Mouse (Mus musculus) naive thymus-derived CD4-positive, alpha-beta T cell, adult 2 months (primary cell): ENCODE data around the gene Gbp3.

Experiments used
- DNase-seq: peaks from one replicate; pipeline ENCODE4 v3.0.0-alpha.2; 2011; ENCODE audit warnings: low read depth

Gbp3 gene

DNA sequence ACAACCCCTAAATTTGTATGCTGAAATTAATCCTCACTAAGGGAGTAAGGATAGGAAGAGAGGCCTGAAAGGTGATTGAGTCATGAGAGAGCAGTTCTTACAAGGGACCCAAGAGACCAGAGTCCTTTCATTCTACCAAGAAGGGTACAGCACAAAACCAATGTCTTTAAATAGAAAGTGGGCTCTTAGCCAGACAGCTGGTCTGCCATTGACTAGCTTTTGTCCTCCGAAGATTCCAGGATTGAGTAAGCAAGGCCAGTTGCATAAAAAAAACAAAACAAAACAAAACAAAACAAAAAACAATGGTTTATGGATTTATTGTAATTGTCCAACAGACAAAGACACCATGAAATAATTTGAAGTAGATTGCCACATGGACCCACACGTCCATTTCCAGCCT, 29.1 kb downstream of the Gbp3 start:
- no peak for DNase-seq

DNA sequence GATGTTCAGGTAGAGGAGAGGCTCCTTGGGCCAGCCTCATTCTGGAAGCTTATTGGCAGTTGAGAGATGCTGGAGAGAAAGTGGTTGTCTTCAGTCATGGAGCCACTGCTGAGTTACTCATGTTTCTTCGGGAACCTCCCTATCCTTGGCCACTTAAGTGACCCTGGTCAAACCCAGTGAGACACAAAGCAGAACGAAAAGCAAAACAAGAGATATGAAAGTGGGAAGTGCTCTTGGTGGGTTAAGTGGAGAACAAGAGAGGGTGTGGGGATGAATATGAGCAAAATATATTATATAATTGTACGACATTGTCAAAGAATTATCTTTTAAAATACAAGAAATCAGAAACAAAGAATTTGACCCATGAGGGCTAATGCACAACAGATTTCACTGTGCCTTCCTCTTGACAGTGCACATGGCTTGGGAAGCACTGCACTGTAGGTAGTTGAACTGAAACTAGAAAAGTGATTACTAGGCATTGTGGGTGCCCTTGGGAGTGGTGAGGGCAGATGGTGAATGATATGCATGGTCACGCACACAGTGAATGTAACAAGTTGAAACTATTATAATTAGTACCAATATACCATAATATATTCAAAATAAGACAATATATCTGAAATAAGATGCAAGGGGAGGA, 30.7 kb downstream of the Gbp3 start:
- DNase-seq = no peak

DNA sequence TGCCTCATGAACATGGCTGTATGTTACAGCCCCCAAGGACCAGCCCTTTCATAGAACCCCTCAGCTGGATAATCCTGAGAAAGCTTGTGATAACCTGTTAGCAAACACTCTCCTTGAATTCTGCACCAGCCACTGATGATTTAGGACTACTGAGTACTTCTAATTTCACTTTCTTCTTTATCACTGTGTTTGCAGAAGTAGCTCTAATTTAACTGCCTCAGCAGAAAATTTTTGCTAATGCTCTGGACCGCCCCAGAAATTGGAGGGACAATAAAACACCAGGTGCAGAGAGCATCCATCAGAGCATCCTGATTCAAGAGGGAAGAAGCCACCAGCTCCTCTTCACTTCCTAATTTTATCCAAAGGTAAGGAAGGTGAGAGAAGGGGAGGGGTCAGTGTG, 34.7 kb downstream of the Gbp3 start, which contains the start of gene Gbp2b:
Gene Gbp2b (plus strand): TSS at position 301 of the 400 bp plus-strand sequence.
- DNase-seq = no peak

DNA sequence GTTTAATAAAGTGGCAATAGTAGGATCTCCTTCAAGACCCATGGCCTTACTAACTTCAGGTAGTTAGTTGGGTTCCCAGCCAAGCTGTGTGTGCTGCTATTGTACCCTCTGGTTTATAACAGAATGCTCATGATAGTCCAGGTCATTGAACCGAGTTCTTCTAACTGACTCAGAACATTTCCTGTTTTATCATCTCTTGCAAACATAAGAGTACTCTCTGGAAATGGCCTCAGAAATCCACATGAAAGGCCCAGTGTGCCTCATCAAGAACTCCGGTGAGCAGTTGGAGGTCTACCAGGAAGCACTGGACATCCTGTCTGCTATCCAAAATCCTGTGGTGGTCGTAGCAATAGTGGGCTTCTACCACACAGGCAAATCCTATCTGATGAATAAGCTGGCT, 38.1 kb downstream of the Gbp3 start:
- no peak for DNase-seq

DNA sequence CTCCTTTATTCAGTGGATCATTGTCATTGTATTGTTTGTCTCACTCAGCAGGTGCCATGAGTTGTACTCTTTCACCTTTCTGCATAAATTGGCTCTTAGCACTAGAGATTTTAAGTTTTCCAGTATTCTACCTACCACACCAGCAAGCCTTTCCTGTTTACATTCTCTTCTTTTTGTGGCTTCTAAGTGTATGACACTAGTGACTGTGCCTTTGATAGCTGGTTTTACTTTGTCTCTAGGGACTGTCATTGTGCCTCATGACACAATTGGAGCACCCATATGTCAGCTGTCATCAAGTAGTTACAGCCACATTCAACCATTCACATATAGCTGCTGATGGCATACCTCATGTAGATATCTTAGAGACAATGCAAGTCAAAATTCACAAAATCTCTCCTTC, 41.8 kb downstream of the Gbp3 start:
- DNase-seq = no peak

DNA sequence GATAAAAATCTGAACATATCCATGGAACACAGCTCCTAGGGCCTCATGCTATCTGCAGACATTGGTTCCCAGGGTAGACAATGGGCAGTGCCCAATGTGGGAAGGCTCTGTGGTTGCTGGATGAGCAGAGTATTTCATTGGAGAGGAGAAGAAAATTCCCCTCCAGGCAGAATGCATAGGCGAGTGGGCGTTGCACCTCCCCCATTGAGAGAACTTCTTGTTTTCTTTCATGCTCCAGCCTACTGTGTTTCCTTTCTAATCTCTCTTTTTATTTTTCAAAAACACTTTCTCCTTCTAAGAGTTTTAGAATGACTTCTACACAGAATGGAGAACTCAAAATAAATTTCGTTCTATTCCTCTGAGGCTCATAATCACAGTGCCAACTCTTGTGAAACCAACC, 58.8 kb downstream of the Gbp3 start:
- peak; percentile 34 for DNase-seq

DNA sequence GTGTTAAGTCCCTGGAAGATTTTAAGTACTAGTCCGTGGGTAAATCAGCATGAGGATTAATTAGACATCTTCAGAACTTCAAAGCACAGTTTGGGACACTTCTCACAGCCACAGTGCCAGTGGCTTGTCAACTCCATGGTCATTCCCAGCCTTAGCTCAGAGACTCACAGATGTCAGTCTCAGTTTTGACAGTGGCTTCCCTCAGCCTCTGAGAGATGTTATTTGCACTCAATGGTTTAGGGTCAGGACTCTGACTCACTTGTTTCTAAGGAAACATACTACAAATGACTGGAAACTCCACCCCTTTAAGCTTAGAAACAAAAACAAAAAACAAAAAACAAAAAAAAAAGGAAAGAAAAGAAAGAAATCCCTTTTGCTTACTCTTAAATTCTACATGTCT, 59.8 kb downstream of the Gbp3 start:
- DNase-seq = peak; percentile 66

DNA sequence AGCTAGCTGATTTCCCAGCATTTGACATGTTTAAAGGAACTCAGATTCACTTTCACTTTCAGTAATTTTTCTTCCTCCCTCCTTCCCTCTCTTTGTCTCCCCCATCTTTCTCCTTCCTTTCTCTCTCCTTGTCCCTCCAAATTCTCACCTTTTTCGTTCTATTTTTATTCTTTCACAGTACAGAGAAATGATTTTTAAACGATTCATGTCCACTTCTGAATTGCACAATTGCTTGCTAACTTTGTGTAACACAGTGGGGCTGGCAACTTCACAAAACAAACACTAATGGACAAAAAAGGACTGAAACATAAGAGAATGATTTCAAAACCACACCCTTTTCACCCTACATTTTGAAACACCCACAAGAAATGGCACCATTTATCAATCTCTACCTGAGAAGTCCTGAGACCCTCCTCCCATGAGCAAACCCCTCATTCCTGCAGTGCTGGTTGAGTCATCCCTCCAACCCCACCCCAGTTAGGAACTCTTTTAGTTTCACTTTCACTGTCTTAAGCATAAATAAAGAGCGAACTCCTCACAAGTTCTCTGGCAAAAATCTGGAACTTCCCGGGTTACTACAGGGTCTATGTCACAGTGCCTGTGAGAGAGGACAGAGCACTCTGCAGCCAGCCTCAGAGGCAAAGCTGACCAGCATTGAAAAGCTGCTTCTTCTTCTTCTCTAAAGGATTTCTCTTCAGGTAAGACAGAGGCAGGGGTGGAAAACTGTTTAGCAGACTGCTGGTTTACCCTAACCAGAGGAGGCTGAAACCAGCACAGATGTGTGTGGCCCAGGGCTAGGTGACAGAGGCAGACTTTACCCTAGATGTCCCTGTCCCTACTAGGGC, 60.5 kb downstream of the Gbp3 start, which contains the start of gene Gbp2:
Gene Gbp2 (plus strand): TSS at position 492 of the 845 bp plus-strand sequence.
- DNase-seq = peak; percentile 72

DNA sequence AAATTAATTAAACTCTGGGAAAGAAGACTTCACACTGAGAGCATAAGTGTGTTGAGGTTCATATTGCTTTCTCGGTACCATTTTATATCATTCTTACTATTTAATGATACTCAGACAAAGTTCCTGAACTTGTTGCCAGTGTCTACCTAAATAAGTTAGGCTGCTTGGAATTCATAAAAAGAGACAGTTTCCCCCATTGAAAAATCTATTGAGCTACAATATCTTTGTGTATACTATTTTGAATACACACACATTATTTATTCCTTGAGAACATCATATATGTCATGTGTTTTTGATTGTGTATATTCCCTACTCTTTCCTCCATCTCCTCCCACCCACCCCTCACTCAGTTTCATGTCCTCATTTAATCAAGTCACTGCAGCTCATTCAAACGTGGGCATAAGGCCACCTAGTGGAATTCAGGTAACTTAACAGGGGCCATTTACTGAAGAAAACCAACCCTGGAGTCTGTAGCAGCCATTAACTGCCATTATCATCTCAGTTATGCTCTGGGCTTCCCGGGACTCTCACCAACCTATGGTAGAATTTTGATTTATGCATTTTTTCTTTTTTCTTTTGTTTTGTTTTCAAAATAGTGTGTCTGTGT, 61.2 kb downstream of the Gbp3 start:
- peak; percentile 77 for DNase-seq
